Mouse (Mus musculus) forebrain, postnatal 0 days (tissue): Measurements from ENCODE around the gene Nfia. TPM values are rescaled to one million over a fixed set of nuclear protein-coding genes. Genes with fewer than 3 reads are reported as not detected.

Experiments used
- ATAC-seq: fragments of 200-750 bp; cut with Nextera tagmentation; 2 replicates; pipeline ENCODE4 v1.8.0; 2017; ENCODE audit warnings: mild to moderate bottlenecking, moderate library complexity
- DNase-seq: peaks from one replicate; pipeline ENCODE4 v3.0.0-alpha.2; 2015
- H3K27ac ChIP-seq: fragments of 300-500 bp; sonication (generic); 2 replicates; pipeline ENCODE4 v1.5.1; 2014; ENCODE audit warnings: low read depth, mild to moderate bottlenecking, antibody characterized with exemption, low read length, moderate library complexity, mixed read lengths
- H3K27me3 ChIP-seq: fragments of 300-500 bp; sonication (generic); 2 replicates; pipeline ENCODE4 v1.6.1; 2014; ENCODE audit warnings: mild to moderate bottlenecking, low read length, mixed read lengths; ENCODE audit not compliant: insufficient read depth
- H3K36me3 ChIP-seq: fragments of 300-500 bp; sonication (generic); 2 replicates; pipeline ENCODE4 v1.6.1; 2014; ENCODE audit warnings: mild to moderate bottlenecking, moderate library complexity; ENCODE audit not compliant: insufficient read depth
- H3K4me1 ChIP-seq: fragments of 300-500 bp; sonication (generic); 2 replicates; pipeline ENCODE4 v1.6.1; 2014; ENCODE audit warnings: antibody characterized with exemption; ENCODE audit not compliant: insufficient read depth
- H3K4me2 ChIP-seq: fragments of 300-500 bp; sonication (generic); 2 replicates; pipeline ENCODE4 v1.6.1; 2014; ENCODE audit warnings: low read depth, mild to moderate bottlenecking, moderate library complexity
- H3K4me3 ChIP-seq: fragments of 300-500 bp; sonication (generic); 2 replicates; pipeline ENCODE4 v1.5.1; 2014; ENCODE audit warnings: low read depth, low read length, mixed read lengths
- H3K9ac ChIP-seq: fragments of 300-500 bp; sonication (generic); 2 replicates; pipeline ENCODE4 v1.6.1; 2014; ENCODE audit warnings: mild to moderate bottlenecking
- H3K9me3 ChIP-seq: fragments of 300-500 bp; sonication (generic); 2 replicates; pipeline ENCODE4 v1.6.1; 2016; ENCODE audit warnings: low read length
- CTCF ChIP-seq: sonication (generic); IDR thresholded peaks from 2 replicates; pipeline ENCODE4 v1.5.1; 2016; ENCODE audit warnings: antibody characterized with exemption, control low read depth, low read depth
- WGBS: fragments of 180-500 bp; shearing (Covaris S2); extraction: QIAGEN DNeasy Blood & Tissue Kit; methylation state at CpG from one replicate; pipeline ENCODE4 v1.1.7; 2014; 5-methylcytosine and 5-hydroxymethylcytosine counted together
- polyA plus RNA-seq: library from polyadenylated mRNA; unstranded; fragments of >200 nt; fragmentation: Nextera tagmentation; extraction: Ambion mirVana; gene quantifications from 2 replicates; pipeline ENCODE4 v1.2.1, GENCODE M21; 2015
- total RNA-seq: library from RNA; depleted of rRNA; stranded (reverse); fragments of >200 nt; gene quantifications from 2 replicates; pipeline ENCODE4 v1.2.3, GENCODE M21; 2014

Nfia gene
- total and polyA plus RNA-seq, 2 experiments from 2014 or later = 44.1 to 57.5 TPM

- DNase-seq (no peak), ATAC-seq (no peak)
- Histone ChIP-seq H3K4me3 (no peak overlapping the region), H3K36me3 (no peaks in the 10 kb centered on the region), H3K27me3 (no peaks in the 10 kb centered on the region), H3K9me3 (no peaks in the 10 kb centered on the region), H3K4me2 (no peak overlapping the region), H3K4me1 (no peaks in the 10 kb centered on the region; the same call in 1 of the 2 replicates), H3K9ac (no peak overlapping the region), H3K27ac (no peak overlapping the region)
- no peak for TF ChIP-seq CTCF
- 41% methylated on average over 3 of the region's 3 CpGs for WGBS
These were observed 219.3 kb downstream of the Nfia start for GRCm38 (mm10) chr4:97991880-97992279.

GRCm38 (mm10) chr4:97995911-97996712 is 223.6 kb downstream of the Nfia start:
- no peak for DNase-seq
- no peak for ATAC-seq
- H3K36me3 ChIP-seq = no peaks in the 10 kb centered on the region
- no peak overlapping the region for H3K4me3 ChIP-seq
- H3K27me3 ChIP-seq = no peaks in the 10 kb centered on the region
- no peak overlapping the region for H3K9ac ChIP-seq
- no peak overlapping the region for H3K4me2 ChIP-seq
- TF ChIP-seq CTCF = no peak
- H3K9me3 ChIP-seq = no peaks in the 10 kb centered on the region
- H3K27ac ChIP-seq = no peak overlapping the region; the same call in 1 of the 2 replicates
- 74% methylated on average over 8 of the region's 8 CpGs for WGBS
- no peaks in the 10 kb centered on the region; the same call in 1 of the 2 replicates for H3K4me1 ChIP-seq

- H3K9me3 ChIP-seq = no peaks in the 10 kb centered on the region
- H3K27ac ChIP-seq = peak overlapping the region; percentile 40; the same call in 1 of the 2 replicates
- H3K9ac ChIP-seq = no peak overlapping the region
- no peaks in the 10 kb centered on the region for H3K36me3 ChIP-seq
- TF ChIP-seq CTCF = no peak
- ATAC-seq (peak; percentile 89), DNase-seq (peak; percentile 58)
- WGBS = 57% methylated on average over 11 of the region's 11 CpGs
- no peak overlapping the region for H3K4me2 ChIP-seq
- H3K27me3 ChIP-seq = no peaks in the 10 kb centered on the region
- no peaks in the 10 kb centered on the region; the same call in 1 of the 2 replicates for H3K4me1 ChIP-seq
- no peak overlapping the region for H3K4me3 ChIP-seq
These were observed 224.8 kb downstream of the Nfia start for GRCm38 (mm10) chr4:97997151-97997817.

- no peak overlapping the region for H3K27ac ChIP-seq
- ATAC-seq = no peak
- WGBS = 70% methylated on average over 5 of the region's 5 CpGs
These were observed 229.7 kb downstream of the Nfia start for GRCm38 (mm10) chr4:98002206-98002605.

GRCm38 (mm10) chr4:98003323-98004107 is 231.0 kb downstream of the Nfia start:
- Histone ChIP-seq H3K4me2 (peak overlapping the region; percentile 3; the same call in 1 of the 2 replicates), H3K27me3 (no peaks in the 10 kb centered on the region), H3K9me3 (no peaks in the 10 kb centered on the region), H3K9ac (0 out of 2 replicates have a peak overlapping the region, but pooled peaks have one; percentile 25), H3K36me3 (no peaks in the 10 kb centered on the region), H3K27ac (peak overlapping the region; percentile 46), H3K4me3 (no peak overlapping the region), H3K4me1 (peaks cover 6% of the 10 kb centered on the region)
- no peak for TF ChIP-seq CTCF
- 17% methylated on average over 12 of the region's 12 CpGs for WGBS
- DNase-seq (peak; percentile 48), ATAC-seq (peak; percentile 64)

More at GRCm38 (mm10) chr4:98002206-98002605, 229.7 kb downstream of the Nfia start:
- H3K4me1 ChIP-seq = peaks cover 6% of the 10 kb centered on the region
- no peak overlapping the region for H3K9ac ChIP-seq
- DNase-seq = no peak
- no peaks in the 10 kb centered on the region for H3K36me3 ChIP-seq
- no peak overlapping the region for H3K4me3 ChIP-seq
- TF ChIP-seq CTCF = no peak
- H3K27me3 ChIP-seq = no peaks in the 10 kb centered on the region
- H3K9me3 ChIP-seq = no peaks in the 10 kb centered on the region
- no peak overlapping the region for H3K4me2 ChIP-seq

GRCm38 (mm10) chr4:98004108-98004625 is 231.6 kb downstream of the Nfia start:
- H3K4me2 ChIP-seq = peak overlapping the region; percentile 3; the same call in 1 of the 2 replicates
- 3% methylated on average over 11 of the region's 11 CpGs for WGBS

More at GRCm38 (mm10) chr4:98004108-98004625, 231.6 kb downstream of the Nfia start:
- peak overlapping the region; percentile 46; the same call in 1 of the 2 replicates for H3K27ac ChIP-seq
- no peak overlapping the region for H3K9ac ChIP-seq
- DNase-seq (peak; percentile 78), ATAC-seq (peak; percentile 89)
- peak; percentile 72 for TF ChIP-seq CTCF
- H3K36me3 ChIP-seq = no peaks in the 10 kb centered on the region
- no peaks in the 10 kb centered on the region for H3K27me3 ChIP-seq
- H3K4me3 ChIP-seq = no peak overlapping the region
- no peaks in the 10 kb centered on the region for H3K9me3 ChIP-seq
- peaks cover 11% of the 10 kb centered on the region for H3K4me1 ChIP-seq
